ENCODE assay signal across 8 mouse cellular contexts in genomic region chr15:81694891-81695290, GRCm38 (mm10). TPM values are rescaled to one million over a fixed set of nuclear protein-coding genes. Genes with fewer than 3 reads are reported as not detected.
DNase-seq lines count a peak whose midpoint lies in the region; ATAC-seq and TF ChIP-seq lines count a peak whose summit lies in the region.
"Had no signal": no experiment of that assay in that cellular context is flagged by ENCODE, and none has a peak within 500 bp of the region (broad histone marks: within the 10 kb centered on the region; RNA-seq: fewer than 3 reads in every experiment).

No protein-coding gene starts in this region.

- H3K4me3 ChIP-seq in neural tube, embryonic 11.5 days (ENCODE audit: low read depth, low read length) = peak overlapping the region; percentile 54
- peak overlapping the region; percentile 59 for H3K4me3 ChIP-seq in forebrain, postnatal 0 days (ENCODE audit: low read depth, low read length)
- peak overlapping the region; percentile 47 for H3K4me3 ChIP-seq in liver, embryonic 11.5 days (ENCODE audit: low read depth, low read length)
- peak overlapping the region; percentile 49 for H3K4me3 ChIP-seq in stomach, postnatal 0 days (ENCODE audit: low read depth, low read length)

- intact Hi-C loops in left cerebral cortex, postnatal 14 days (cut with DNase I) = loop anchor here (5.0 kb wide), 1 partner anchor 117 kb away; no protein-coding TSS in a partner anchor

- peak overlapping the region; percentile 85 for H3K4me2 ChIP-seq in neural tube, embryonic 11.5 days (ENCODE audit: low read depth)
- H3K4me2 ChIP-seq in forebrain, postnatal 0 days (ENCODE audit: low read depth) = peak overlapping the region; percentile 91
- H3K4me2 ChIP-seq in liver, embryonic 11.5 days = peak overlapping the region; percentile 71
- peak overlapping the region; percentile 98 for H3K4me2 ChIP-seq in stomach, postnatal 0 days (replicated peaks; ENCODE audit: low read depth)

- no peak overlapping the region for H3K27ac ChIP-seq in neural tube, embryonic 11.5 days (ENCODE audit: low read depth, low read length)
- peak overlapping the region; percentile 54; the same call in 1 of the 2 replicates for H3K27ac ChIP-seq in forebrain, postnatal 0 days (ENCODE audit: low read depth, low read length)
- no peak overlapping the region for H3K27ac ChIP-seq in liver, embryonic 11.5 days (ENCODE audit: low read depth, low read length)
- no peak overlapping the region for H3K27ac ChIP-seq in stomach, postnatal 0 days (replicated peaks)

- DNase-seq in neural tube, embryonic 11.5 days (ENCODE audit: low spot score) = no peak
- no peak for DNase-seq in neural tube, embryonic 10.5 days (ENCODE audit: extremely low spot score, low spot score)
- no peak for DNase-seq in forebrain, postnatal 0 days
- DNase-seq in liver, embryonic 11.5 days (ENCODE audit: low spot score) = no peak
- DNase-seq in stomach, postnatal 0 days (ENCODE audit: low spot score) = no peak
- DNase-seq in layer of hippocampus, adult 8-10 months (ENCODE audit: low spot score in 2 of 2) = no peak
- no peak for DNase-seq in left cerebral cortex, postnatal 14 days (ENCODE audit: low spot score in 2 of 2)
- DNase-seq: adrenal gland, adult 8-10 months had no signal

- H3K9ac ChIP-seq in neural tube, embryonic 11.5 days (ENCODE audit: low read length) = peak overlapping the region; percentile 65
- H3K9ac ChIP-seq in forebrain, postnatal 0 days = peak overlapping the region; percentile 79
- H3K9ac ChIP-seq in liver, embryonic 11.5 days (ENCODE audit: low read depth, low read length) = peak overlapping the region; percentile 15; the same call in 1 of the 2 replicates
- peak overlapping the region; percentile 65 for H3K9ac ChIP-seq in stomach, postnatal 0 days (ENCODE audit: low read length)

- H3K9me3 ChIP-seq in neural tube, embryonic 11.5 days (ENCODE audit: control insufficient read depth, low read length) = no peaks in the 10 kb centered on the region
- H3K9me3 ChIP-seq in forebrain, postnatal 0 days (ENCODE audit: low read length) = no peaks in the 10 kb centered on the region
- H3K9me3 ChIP-seq in liver, embryonic 11.5 days (ENCODE audit: control insufficient read depth, low read length) = no peaks in the 10 kb centered on the region
- H3K9me3 ChIP-seq in stomach, postnatal 0 days (ENCODE audit: control insufficient read depth, low read length) = no peaks in the 10 kb centered on the region

- no peaks in the 10 kb centered on the region; the same call in 1 of the 2 replicates for H3K36me3 ChIP-seq in neural tube, embryonic 11.5 days (ENCODE audit: control insufficient read depth, insufficient read depth, low read length)
- no peaks in the 10 kb centered on the region; the same call in 1 of the 2 replicates for H3K36me3 ChIP-seq in forebrain, postnatal 0 days (ENCODE audit: insufficient read depth)
- no peaks in the 10 kb centered on the region for H3K36me3 ChIP-seq in liver, embryonic 11.5 days (ENCODE audit: control insufficient read depth, insufficient read depth, low read length)
- no peaks in the 10 kb centered on the region for H3K36me3 ChIP-seq in stomach, postnatal 0 days (ENCODE audit: control insufficient read depth, insufficient read depth, low read length)

- H3K27me3 ChIP-seq in neural tube, embryonic 11.5 days (ENCODE audit: control insufficient read depth, insufficient read depth, low read length) = peaks cover 44% of the 10 kb centered on the region
- no peaks in the 10 kb centered on the region for H3K27me3 ChIP-seq in forebrain, postnatal 0 days (ENCODE audit: insufficient read depth, low read length)
- peaks cover 50% of the 10 kb centered on the region for H3K27me3 ChIP-seq in liver, embryonic 11.5 days (replicated peaks; ENCODE audit: control insufficient read depth, insufficient read depth, low read length)
- H3K27me3 ChIP-seq in stomach, postnatal 0 days (ENCODE audit: control insufficient read depth, insufficient read depth, low read length) = 0 out of 2 replicates have a peak, but pooled peaks cover 5% of the 10 kb centered on the region

- no peak for TF ChIP-seq CTCF in forebrain, postnatal 0 days (IDR thresholded peaks at IDR 0.05; ENCODE audit: low read depth)
- no peak for TF ChIP-seq CTCF in stomach, postnatal 0 days (IDR thresholded peaks at IDR 0.05; ENCODE audit: low read depth)

- WGBS in neural tube, embryonic 11.5 days = 24% methylated on average over 19 of the region's 19 CpGs
- 38% methylated on average over 19 of the region's 19 CpGs for WGBS in forebrain, postnatal 0 days
- WGBS in liver, embryonic 11.5 days = 32% methylated on average over 19 of the region's 19 CpGs
- 40% methylated on average over 16 of the region's 19 CpGs for WGBS in stomach, postnatal 0 days

- no peak for ATAC-seq in neural tube, embryonic 11.5 days (ENCODE audit: insufficient read depth, low FRiP score, low TSS enrichment)
- no peak for ATAC-seq in forebrain, postnatal 0 days
- ATAC-seq in liver, embryonic 11.5 days (replicated peaks; ENCODE audit: low FRiP score) = no peak
- ATAC-seq in stomach, postnatal 0 days (ENCODE audit: low FRiP score, low TSS enrichment) = no peak

- no peak for TF ChIP-seq EP300 in stomach, postnatal 0 days (optimal IDR thresholded peaks at IDR 0.05)

- peaks cover 6% of the 10 kb centered on the region; the same call in 1 of the 2 replicates for H3K4me1 ChIP-seq in neural tube, embryonic 11.5 days (ENCODE audit: control insufficient read depth, insufficient read depth, low read length)
- 0 out of 2 replicates have a peak, but pooled peaks cover 11% of the 10 kb centered on the region for H3K4me1 ChIP-seq in forebrain, postnatal 0 days (ENCODE audit: insufficient read depth)
- H3K4me1 ChIP-seq in liver, embryonic 11.5 days (replicated peaks; ENCODE audit: control insufficient read depth, insufficient read depth, low read length) = peaks cover 10% of the 10 kb centered on the region; the same call in 1 of the 2 replicates
- H3K4me1 ChIP-seq in stomach, postnatal 0 days (replicated peaks; ENCODE audit: control insufficient read depth, insufficient read depth) = no peaks in the 10 kb centered on the region

RNA-seq across cellular contexts. Expression of gene Chadl, which starts 2.2 kb away (rescaled TPM):
- polyA plus RNA-seq in neural tube, embryonic 11.5 days (2014; fragmentation: Nextera tagmentation; extraction: Ambion mirVana) = 2.4 and 3.0 TPM in 2 replicates
- total RNA-seq in forebrain, postnatal 0 days (2014; rRNA removed) = 31.9 and 35.3 TPM in 2 replicates
- 49.2 and 52.8 TPM in 2 replicates for polyA plus RNA-seq in forebrain, postnatal 0 days (2015; fragmentation: Nextera tagmentation; extraction: Ambion mirVana)
- 0.87 and 1.5 TPM in 2 replicates for polyA plus RNA-seq in liver, embryonic 11.5 days (2014; fragmentation: Nextera tagmentation; extraction: Ambion mirVana)
- polyA plus RNA-seq in stomach, postnatal 0 days (2015; fragmentation: Nextera tagmentation; extraction: Ambion mirVana) = 2.4 and 2.9 TPM in 2 replicates
- 10 to 100 TPM in 3 of 4 experiments, 1 to 10 TPM in 1; 9.9 to 14.4 (median 10.6) TPM for total RNA-seq in layer of hippocampus, adult 8-10 months (2022)
- 10 to 100 TPM; 18.8 to 23.8 TPM for total RNA-seq in left cerebral cortex, postnatal 14 days (2021)

RNA-seq across cellular contexts. Expression of gene L3mbtl2, which starts 31.2 kb away (rescaled TPM):
- polyA plus RNA-seq in neural tube, embryonic 11.5 days (2014; fragmentation: Nextera tagmentation; extraction: Ambion mirVana) = 28.6 and 31.7 TPM in 2 replicates
- 28.5 and 30.9 TPM in 2 replicates for total RNA-seq in forebrain, postnatal 0 days (2014; rRNA removed)
- 24.3 and 28.5 TPM in 2 replicates for polyA plus RNA-seq in forebrain, postnatal 0 days (2015; fragmentation: Nextera tagmentation; extraction: Ambion mirVana)
- polyA plus RNA-seq in liver, embryonic 11.5 days (2014; fragmentation: Nextera tagmentation; extraction: Ambion mirVana) = 39.0 and 43.1 TPM in 2 replicates
- polyA plus RNA-seq in stomach, postnatal 0 days (2015; fragmentation: Nextera tagmentation; extraction: Ambion mirVana) = 9.2 and 9.4 TPM in 2 replicates
- total RNA-seq in layer of hippocampus, adult 8-10 months (2022) = 10 to 100 TPM; 40.6 to 47.3 (median 43.7) TPM
- total RNA-seq in left cerebral cortex, postnatal 14 days (2021) = 10 to 100 TPM; 34.4 to 35.5 TPM

RNA-seq across cellular contexts. Expression of gene Zc3h7b, which starts 50.0 kb away (rescaled TPM):
- 48.8 TPM in 2 replicates for polyA plus RNA-seq in neural tube, embryonic 11.5 days (2014; fragmentation: Nextera tagmentation; extraction: Ambion mirVana)
- total RNA-seq in forebrain, postnatal 0 days (2014; rRNA removed) = 121 and 131 TPM in 2 replicates
- polyA plus RNA-seq in forebrain, postnatal 0 days (2015; fragmentation: Nextera tagmentation; extraction: Ambion mirVana) = 38.6 and 41.3 TPM in 2 replicates
- 23.4 and 24.2 TPM in 2 replicates for polyA plus RNA-seq in liver, embryonic 11.5 days (2014; fragmentation: Nextera tagmentation; extraction: Ambion mirVana)
- polyA plus RNA-seq in stomach, postnatal 0 days (2015; fragmentation: Nextera tagmentation; extraction: Ambion mirVana) = 9.1 and 11.1 TPM in 2 replicates
- total RNA-seq in layer of hippocampus, adult 8-10 months (2022) = 100 to 1,000 TPM; 123 to 147 (median 135) TPM
- total RNA-seq in left cerebral cortex, postnatal 14 days (2021) = 100 to 1,000 TPM; 188 to 197 TPM

RNA-seq across cellular contexts. Expression of gene Rangap1, which starts 50.4 kb away (rescaled TPM):
- 137 and 152 TPM in 2 replicates for polyA plus RNA-seq in neural tube, embryonic 11.5 days (2014; fragmentation: Nextera tagmentation; extraction: Ambion mirVana)
- total RNA-seq in forebrain, postnatal 0 days (2014; rRNA removed) = 146 and 163 TPM in 2 replicates
- polyA plus RNA-seq in forebrain, postnatal 0 days (2015; fragmentation: Nextera tagmentation; extraction: Ambion mirVana) = 107 and 133 TPM in 2 replicates
- polyA plus RNA-seq in liver, embryonic 11.5 days (2014; fragmentation: Nextera tagmentation; extraction: Ambion mirVana) = 134 and 139 TPM in 2 replicates
- polyA plus RNA-seq in stomach, postnatal 0 days (2015; fragmentation: Nextera tagmentation; extraction: Ambion mirVana) = 39.0 and 40.2 TPM in 2 replicates
- 100 to 1,000 TPM; 157 to 176 (median 168) TPM for total RNA-seq in layer of hippocampus, adult 8-10 months (2022)
- 100 to 1,000 TPM; 199 to 206 TPM for total RNA-seq in left cerebral cortex, postnatal 14 days (2021)

Comparison
In these comparisons a context has a peak if more than half of its experiments do, and no peak if none do; other contexts are left out.
1. H3K9ac ChIP-seq: peak in every context shown above with its lines; median percentile 79 in forebrain, postnatal 0 days; 65 in neural tube, embryonic 11.5 days; 65 in stomach, postnatal 0 days; 15 in liver, embryonic 11.5 days.
2. RNA of gene Chadl, which starts 2.2 kb away (polyA plus RNA-seq): 49.2 to 52.8 TPM in forebrain, postnatal 0 days; 2.4 to 3.0 TPM in neural tube, embryonic 11.5 days, 2.4 to 2.9 TPM in stomach, postnatal 0 days and 0.87 to 1.5 TPM in liver, embryonic 11.5 days; every median in the first group is over 10 times any median in the second.
3. Peak in every context shown above with its lines, with median percentiles within 50 percentile points of each other: H3K4me2 ChIP-seq and H3K4me3 ChIP-seq.